Mouse (Mus musculus): Measurements from ENCODE around the gene Plxnb1. TPM values are rescaled to one million over a fixed set of nuclear protein-coding genes. Genes with fewer than 3 reads are reported as not detected.
A peak's percentile ranks its signal among the peaks of the same experiment; 100 is the strongest.

The Plxnb1 gene
- total and polyA plus RNA-seq, 3 experiments, result under 0.01 TPM; not detected in 2

GRCm38 (mm10) chr9:109060184-109060897 lies 34.8 kb upstream of the Plxnb1 start:
- Histone ChIP-seq H3K4me1 (ENCODE audit: control insufficient read depth in 1 of 2, insufficient read depth in 2 of 2) (peaks cover 35 to 48% of the 10 kb centered on the region in 2 experiments), H3K79me2 (replicated peaks; ENCODE audit: control insufficient read depth, extremely low read depth, insufficient read depth, poor library complexity, severe bottlenecking) (peaks cover 26% of the 10 kb centered on the region), H3K4me3 (replicated peaks in 1 of 3; ENCODE audit: low read depth in 2 of 3, low read length in 2 of 3, poor library complexity in 1 of 3) (peak overlapping the region in 1 of 3 experiments; percentile 40), H3K36me3 (replicated peaks in 1 of 2; ENCODE audit: control insufficient read depth in 1 of 2, insufficient read depth in 1 of 2, low read length in 1 of 2) (peaks cover 57 to 87% of the 10 kb centered on the region in 2 experiments), H3K4me2 (ENCODE audit: insufficient read depth, low read depth, poor library complexity, severe bottlenecking) (peak overlapping the region; percentile 55), H3K9me3 (replicated peaks; ENCODE audit: low read length) (no peaks in the 10 kb centered on the region), H3K27me3 (replicated peaks) (no peaks in the 10 kb centered on the region), H3K27ac (ENCODE audit: insufficient read depth, low read depth) (peak overlapping the region; percentile 89), H3K9ac (ENCODE audit: insufficient read depth, low read depth) (peak overlapping the region; percentile 37)
- in situ Hi-C loops (cut with MboI; ENCODE audit: low pct_ligation_motif_present, low pct_unique_long_range_greater_than_20kb, low sequenced_read_pairs) (no loop called here), dilution Hi-C loops (cut with MboI; ENCODE audit: extremely low pct_ligation_motif_present, extremely low pct_unique_long_range_greater_than_20kb, low sequenced_read_pairs) (no loop called here)
- DNase-seq (ENCODE audit: extremely low read depth), result no peak
- no peak for TF ChIP-seq EP300 (IDR thresholded peaks at IDR 0.05; ENCODE audit: low read length)
- TF ChIP-seq ZNF384 (IDR thresholded peaks at IDR 0.05; ENCODE audit: low read depth, low read length), result no peak
- TF ChIP-seq USF2 (conservative IDR thresholded peaks at IDR 0.05; ENCODE audit: low read depth, low read length), result no peak
- no peak for TF ChIP-seq ZKSCAN1 (IDR thresholded peaks at IDR 0.05; ENCODE audit: borderline replicate concordance, low read depth, low read length)
- no peak for TF ChIP-seq TBP (conservative IDR thresholded peaks at IDR 0.05; ENCODE audit: low read depth, low read length)
- TF ChIP-seq ZMIZ1 (IDR thresholded peaks at IDR 0.05; ENCODE audit: low read depth, low read length), result no peak
- no peak for TF ChIP-seq BHLHE40 (IDR thresholded peaks at IDR 0.05; ENCODE audit: low read depth, low read length)
- no peak for TF ChIP-seq PAX5 (IDR thresholded peaks at IDR 0.05; ENCODE audit: low read length)
- TF ChIP-seq POLR2AphosphoS2 (IDR thresholded peaks at IDR 0.05; ENCODE audit: low read depth, low read length), result no peak
- TF ChIP-seq ETS1 (conservative IDR thresholded peaks at IDR 0.05; ENCODE audit: low read depth, low read length), result no peak
- no peak for TF ChIP-seq RAD21 (IDR thresholded peaks at IDR 0.05; ENCODE audit: low read depth, low read length)

- Histone ChIP-seq H3K9ac (ENCODE audit: insufficient read depth, low read depth) (no peak overlapping the region), H3K27ac (ENCODE audit: insufficient read depth, low read depth) (no peak overlapping the region), H3K4me1 (ENCODE audit: control insufficient read depth in 1 of 2, insufficient read depth in 2 of 2) (peaks cover 30 to 42% of the 10 kb centered on the region in 2 experiments), H3K9me3 (replicated peaks; ENCODE audit: low read length) (no peaks in the 10 kb centered on the region), H3K27me3 (replicated peaks) (no peaks in the 10 kb centered on the region), H3K4me3 (replicated peaks in 1 of 3; ENCODE audit: low read depth in 2 of 3, low read length in 2 of 3, poor library complexity in 1 of 3) (no peak overlapping the region), H3K4me2 (ENCODE audit: insufficient read depth, low read depth, poor library complexity, severe bottlenecking) (no peak overlapping the region), H3K79me2 (replicated peaks; ENCODE audit: control insufficient read depth, extremely low read depth, insufficient read depth, poor library complexity, severe bottlenecking) (peaks cover 21% of the 10 kb centered on the region), H3K36me3 (replicated peaks in 1 of 2; ENCODE audit: control insufficient read depth in 1 of 2, insufficient read depth in 1 of 2, low read length in 1 of 2) (peaks cover 60 to 87% of the 10 kb centered on the region in 2 experiments)
- DNase-seq (ENCODE audit: extremely low read depth), result no peak
- dilution Hi-C loops (cut with MboI; ENCODE audit: extremely low pct_ligation_motif_present, extremely low pct_unique_long_range_greater_than_20kb, low sequenced_read_pairs) (no loop called here), in situ Hi-C loops (cut with MboI; ENCODE audit: low pct_ligation_motif_present, low pct_unique_long_range_greater_than_20kb, low sequenced_read_pairs) (no loop called here)
- TF ChIP-seq E2F4 (IDR thresholded peaks at IDR 0.05; ENCODE audit: insufficient replicate concordance, low read depth, low read length) (no peak), CHD2 (IDR thresholded peaks at IDR 0.05; ENCODE audit: low read length) (no peak), NRF1 (IDR thresholded peaks at IDR 0.05; ENCODE audit: low read depth, low read length) (no peak), POLR2AphosphoS2 (IDR thresholded peaks at IDR 0.05; ENCODE audit: low read depth, low read length) (no peak), ZMIZ1 (IDR thresholded peaks at IDR 0.05; ENCODE audit: low read depth, low read length) (no peak), MAZ (IDR thresholded peaks at IDR 0.05; ENCODE audit: low read depth, low read length) (no peak), RAD21 (IDR thresholded peaks at IDR 0.05; ENCODE audit: low read depth, low read length) (no peak)
These were observed 34.3 kb upstream of the Plxnb1 start for GRCm38 (mm10) chr9:109060898-109061295.

All from CH12.LX (cell line).